Mouse (Mus musculus) forebrain, embryonic 11.5 days (tissue): ENCODE results near the gene Sun2. TPM values are rescaled to one million over a fixed set of nuclear protein-coding genes. Genes with fewer than 3 reads are reported as not detected.

ENCODE experiments used
- ATAC-seq: fragments of 200-750 bp; cut with Nextera tagmentation; replicated peaks from 2 replicates; pipeline ENCODE4 v1.8.0; 2017; ENCODE audit warnings: moderate TSS enrichment; ENCODE audit not compliant: low FRiP score
- DNase-seq: peaks from one replicate; pipeline ENCODE4 v3.0.0-alpha.2; 2017; ENCODE audit warnings: low spot score
- H3K27ac ChIP-seq: fragments of 300-500 bp; sonication (generic); 2 replicates; pipeline ENCODE4 v1.5.1; 2014; ENCODE audit warnings: low read depth, low read length
- H3K27me3 ChIP-seq: fragments of 300-500 bp; sonication (generic); 2 replicates; pipeline ENCODE4 v1.6.1; 2014; ENCODE audit warnings: mild to moderate bottlenecking, low read length, mixed read lengths; ENCODE audit not compliant: control insufficient read depth, insufficient read depth
- H3K36me3 ChIP-seq: fragments of 300-500 bp; sonication (generic); 2 replicates; pipeline ENCODE4 v1.6.1; 2014; ENCODE audit warnings: mild to moderate bottlenecking, low read length, moderate library complexity, mixed read lengths; ENCODE audit not compliant: control insufficient read depth, insufficient read depth
- H3K4me1 ChIP-seq: fragments of 300-500 bp; sonication (generic); replicated peaks from 2 replicates; pipeline ENCODE4 v1.6.1; 2014; ENCODE audit warnings: low read length, mixed read lengths; ENCODE audit not compliant: control insufficient read depth, insufficient read depth
- H3K4me2 ChIP-seq: fragments of 300-500 bp; sonication (generic); 2 replicates; pipeline ENCODE4 v1.6.1; 2014; ENCODE audit warnings: low read depth, mild to moderate bottlenecking, low read length, moderate library complexity, mixed read lengths; ENCODE audit not compliant: severe bottlenecking
- H3K4me3 ChIP-seq: fragments of 300-500 bp; sonication (generic); 2 replicates; pipeline ENCODE4 v1.5.1; 2014; ENCODE audit warnings: low read depth, low read length
- H3K9ac ChIP-seq: fragments of 300-500 bp; sonication (generic); 2 replicates; pipeline ENCODE4 v1.6.1; 2014; ENCODE audit warnings: low read length
- H3K9me3 ChIP-seq: fragments of 300-500 bp; sonication (generic); 2 replicates; pipeline ENCODE4 v1.6.1; 2016; ENCODE audit warnings: low read length, mixed read lengths; ENCODE audit not compliant: control insufficient read depth
- WGBS: fragments of 180-500 bp; shearing (Covaris S2); extraction: QIAGEN DNeasy Blood & Tissue Kit; methylation state at CpG from one replicate; pipeline ENCODE4 v1.1.7; 2014; 5-methylcytosine and 5-hydroxymethylcytosine counted together
- polyA plus RNA-seq: library from polyadenylated mRNA; unstranded; fragments of >200 nt; fragmentation: Nextera tagmentation; extraction: Ambion mirVana; gene quantifications from 2 replicates; pipeline ENCODE4 v1.2.1, GENCODE M21; 2014

Sun2 gene
- polyA plus RNA-seq, 1 experiment from 2014 or later = 4.3 TPM

GRCm38 (mm10) chr15:79685141-79685641 lies 57.1 kb downstream of the Sun2 start:
- Histone ChIP-seq H3K4me1 (peaks cover 13% of the 10 kb centered on the region), H3K9me3 (no peaks in the 10 kb centered on the region), H3K4me2 (peak overlapping the region; percentile 90), H3K4me3 (peak overlapping the region; percentile 3), H3K36me3 (no peaks in the 10 kb centered on the region), H3K27me3 (no peaks in the 10 kb centered on the region), H3K27ac (no peak overlapping the region), H3K9ac (peak overlapping the region; percentile 1; the same call in 1 of the 2 replicates)
- ATAC-seq (no peak), DNase-seq (no peak)
- 60% methylated on average over 6 of the region's 6 CpGs for WGBS

GRCm38 (mm10) chr15:79684616-79685015 lies 57.7 kb downstream of the Sun2 start:
- H3K27ac ChIP-seq = no peak overlapping the region
- peaks cover 13% of the 10 kb centered on the region for H3K4me1 ChIP-seq
- H3K36me3 ChIP-seq = no peaks in the 10 kb centered on the region
- H3K4me2 ChIP-seq = peak overlapping the region; percentile 90; the same call in 1 of the 2 replicates
- ATAC-seq (no peak), DNase-seq (no peak)
- 81% methylated on average over 6 of the region's 6 CpGs for WGBS
- no peaks in the 10 kb centered on the region for H3K9me3 ChIP-seq
- H3K9ac ChIP-seq = peak overlapping the region; percentile 32; the same call in 1 of the 2 replicates
- H3K4me3 ChIP-seq = no peak overlapping the region; the same call in 1 of the 2 replicates
- H3K27me3 ChIP-seq = no peaks in the 10 kb centered on the region

- WGBS = 79% methylated on average over 19 of the region's 19 CpGs
- Histone ChIP-seq H3K9ac (peak overlapping the region; percentile 32; the same call in 1 of the 2 replicates), H3K9me3 (no peaks in the 10 kb centered on the region), H3K4me2 (peak overlapping the region; percentile 90; the same call in 1 of the 2 replicates), H3K27me3 (no peaks in the 10 kb centered on the region), H3K4me1 (peaks cover 13% of the 10 kb centered on the region), H3K4me3 (no peak overlapping the region), H3K27ac (no peak overlapping the region), H3K36me3 (no peaks in the 10 kb centered on the region)
- ATAC-seq (no peak), DNase-seq (no peak)
These were observed 58.5 kb downstream of the Sun2 start for GRCm38 (mm10) chr15:79683707-79684465.

GRCm38 (mm10) chr15:79683146-79683545 lies 59.2 kb downstream of the Sun2 start:
- ATAC-seq (no peak), DNase-seq (no peak)
- WGBS = 93% methylated on average over 6 of the region's 6 CpGs
- Histone ChIP-seq H3K9me3 (no peaks in the 10 kb centered on the region), H3K4me2 (no peak overlapping the region), H3K27me3 (no peaks in the 10 kb centered on the region), H3K4me1 (peaks cover 11% of the 10 kb centered on the region), H3K4me3 (no peak overlapping the region), H3K9ac (no peak overlapping the region), H3K27ac (no peak overlapping the region), H3K36me3 (no peaks in the 10 kb centered on the region)

GRCm38 (mm10) chr15:79681973-79682372 lies 60.4 kb downstream of the Sun2 start:
- no peak for ATAC-seq
- no peak for DNase-seq
- H3K36me3 ChIP-seq = no peaks in the 10 kb centered on the region
- H3K27ac ChIP-seq = no peak overlapping the region
- H3K9me3 ChIP-seq = no peaks in the 10 kb centered on the region
- no peak overlapping the region for H3K4me2 ChIP-seq
- no peak overlapping the region for H3K4me3 ChIP-seq
- peaks cover 11% of the 10 kb centered on the region for H3K4me1 ChIP-seq
- H3K27me3 ChIP-seq = no peaks in the 10 kb centered on the region
- no peak overlapping the region for H3K9ac ChIP-seq
- WGBS = 86% methylated on average over 4 of the region's 4 CpGs

- Histone ChIP-seq H3K4me1 (no peaks in the 10 kb centered on the region), H3K9me3 (no peaks in the 10 kb centered on the region), H3K4me2 (no peak overlapping the region), H3K27me3 (no peaks in the 10 kb centered on the region), H3K4me3 (no peak overlapping the region), H3K9ac (no peak overlapping the region), H3K36me3 (no peaks in the 10 kb centered on the region; the same call in 1 of the 2 replicates), H3K27ac (no peak overlapping the region)
- ATAC-seq = no peak
- no peak for DNase-seq
- WGBS = 88% methylated on average over 2 of the region's 2 CpGs
These were observed 64.4 kb downstream of the Sun2 start for GRCm38 (mm10) chr15:79677936-79678335.

Other genes with a start within 250 kb of the Sun2 start
- not detected in 2 replicates for gene Kcnj4, start 237.3 kb downstream of the Sun2 start, polyA plus RNA-seq
- 9.7 and 10.3 TPM in 2 replicates for gene Kdelr3, start 226.1 kb downstream of the Sun2 start, polyA plus RNA-seq
- gene Ddx17, start 195.8 kb downstream of the Sun2 start, polyA plus RNA-seq = 109 TPM in 2 replicates
- 1.5 and 1.6 TPM in 2 replicates for gene Dmc1, start 137.4 kb downstream of the Sun2 start, polyA plus RNA-seq
- 4.5 and 4.7 TPM in 2 replicates for gene Fam227a, start 83.6 kb downstream of the Sun2 start, polyA plus RNA-seq
- gene Cby1, start 83.3 kb downstream of the Sun2 start, polyA plus RNA-seq = 78.8 and 81.6 TPM in 2 replicates
- gene Tomm22, start 71.7 kb downstream of the Sun2 start, polyA plus RNA-seq = 271 and 288 TPM in 2 replicates
- 13.4 and 13.8 TPM in 2 replicates for gene Josd1, start 54.6 kb downstream of the Sun2 start, polyA plus RNA-seq
- 53.4 and 54.3 TPM in 2 replicates for gene Gtpbp1, start 51.7 kb downstream of the Sun2 start, polyA plus RNA-seq
- gene Dnal4, start 35.3 kb upstream of the Sun2 start, polyA plus RNA-seq = 63.9 and 76.7 TPM in 2 replicates
- 1.4 and 2.1 TPM in 2 replicates for gene Nptxr, start 62.2 kb upstream of the Sun2 start, polyA plus RNA-seq
- not detected in 2 replicates for gene Npcd, start 91.7 kb upstream of the Sun2 start, polyA plus RNA-seq
- gene Cbx6, start 92.2 kb upstream of the Sun2 start, polyA plus RNA-seq = 31.2 and 32.3 TPM in 2 replicates
- 10.0 and 10.6 TPM in 2 replicates for gene Apobec3, start 149.1 kb upstream of the Sun2 start, polyA plus RNA-seq
- gene Cbx7, start 228.6 kb upstream of the Sun2 start, polyA plus RNA-seq = 2.5 and 3.3 TPM in 2 replicates